Mouse (Mus musculus) ES-Bruce4 (cell line): ENCODE results near the gene Col11a2.

Experiments
- CTCF ChIP-seq: IDR thresholded peaks from one replicate; pipeline ENCODE4 v1.8.1; 2011; ENCODE audit warnings: low read depth, low read length
- EP300 ChIP-seq: IDR thresholded peaks from 2 replicates; pipeline ENCODE4 v1.6.1; 2011; ENCODE audit warnings: low read depth, low read length; ENCODE audit not compliant: insufficient read depth
- POLR2A ChIP-seq: IDR thresholded peaks from one replicate; pipeline ENCODE4 v1.8.1; 2011; ENCODE audit warnings: low read length; ENCODE audit not compliant: insufficient read depth

DNA sequence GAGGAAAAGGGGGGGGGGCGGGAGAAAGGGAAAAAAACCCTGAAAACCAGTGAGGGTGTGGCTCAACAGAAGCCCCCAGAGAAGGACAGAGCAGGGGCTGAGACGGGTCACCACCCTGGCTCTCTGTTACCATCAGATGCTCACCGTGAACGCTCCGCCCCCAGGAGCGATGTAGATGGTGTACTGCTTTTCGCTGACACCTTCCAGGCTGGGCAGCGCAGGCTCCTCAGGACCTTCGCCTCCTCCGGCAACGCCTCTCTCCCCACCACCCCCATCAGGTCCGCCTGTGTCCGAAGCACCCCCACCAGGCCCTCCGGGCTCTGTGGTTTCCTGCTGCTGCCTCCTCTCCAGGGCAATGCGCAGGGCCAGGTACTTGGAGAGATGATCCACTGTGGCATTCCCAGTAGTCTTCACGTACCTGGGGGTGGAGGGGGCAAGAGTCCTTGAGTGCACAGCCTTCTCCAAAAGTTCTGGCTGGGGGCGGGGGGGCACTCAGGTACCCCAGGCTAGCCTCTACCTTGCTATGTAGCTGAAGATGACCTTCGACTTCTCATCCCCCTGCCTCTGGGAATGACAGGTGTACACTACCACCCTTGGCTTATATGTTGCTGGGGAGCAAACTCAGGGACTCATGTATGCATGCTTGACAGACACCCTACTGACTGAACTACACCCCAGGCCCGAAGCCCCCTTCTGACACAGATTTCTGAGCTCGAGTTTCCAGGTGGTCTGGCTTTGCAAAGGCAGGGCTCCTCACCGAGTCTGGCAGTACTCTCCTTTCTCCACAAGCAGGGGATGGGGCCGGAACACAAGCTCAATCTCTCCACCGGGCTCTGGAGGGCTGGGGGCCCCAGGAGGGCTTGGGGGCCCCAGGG lies 17.5 kb upstream of the Col11a2 start:
- TF ChIP-seq CTCF (no peak), POLR2A (no peak), EP300 (no peak)
